Mouse (Mus musculus): ENCODE data around the gene Arl13a.
"Not testable (repeated sequence)": the region's sequence is repeated elsewhere in the genome, so short reads cannot be mapped to it uniquely, and the experiment has no call there.

Arl13a gene

GRCm38 (mm10) chrX:134187201-134187600 is at the start of gene Arl13a:
TSS of gene Arl13a (plus strand) at chrX:134187501.
- DNase-seq (ENCODE audit: low spot score in 2 of 2): not testable (repeated sequence)

DNA sequence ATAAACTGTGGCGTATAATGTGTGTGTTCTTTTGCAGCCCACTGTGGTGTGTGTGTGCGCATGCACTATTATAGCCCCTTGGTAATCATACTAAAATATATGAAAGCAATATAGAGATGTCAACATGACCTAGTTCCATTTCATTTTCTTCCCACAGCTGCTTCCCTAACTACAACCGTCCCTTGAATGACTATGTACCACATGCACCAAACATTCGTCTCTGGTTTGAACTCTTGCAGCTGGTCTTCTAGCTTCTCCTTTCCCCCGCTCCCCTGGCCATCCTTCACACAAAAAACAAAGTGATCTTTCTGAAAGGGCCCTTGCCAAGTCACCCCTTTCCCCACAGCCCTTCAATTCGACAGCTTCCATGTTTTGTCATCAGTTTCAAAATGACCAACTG is 47.3 kb upstream of the Arl13a start:
- DNase-seq (ENCODE audit: low spot score in 2 of 2): no peak

DNA sequence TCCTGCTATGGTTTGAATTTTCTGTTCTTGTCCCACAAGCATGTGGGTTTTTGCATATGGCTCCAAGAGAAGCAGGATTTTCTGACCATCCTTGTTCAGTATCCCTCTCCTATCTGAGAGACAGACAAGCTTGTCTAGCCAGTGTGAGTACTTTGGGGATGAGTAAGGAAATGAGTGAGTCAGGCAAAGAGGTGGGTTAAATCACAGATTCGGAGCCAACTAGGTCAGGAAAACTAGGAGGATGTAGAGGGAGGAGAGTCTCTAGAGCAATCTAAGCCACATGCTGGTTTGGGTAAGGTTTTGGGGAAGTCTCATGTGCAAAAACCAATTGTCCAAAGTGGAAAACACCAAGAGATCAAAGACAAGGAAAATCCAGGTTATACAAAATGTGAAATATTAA is 45.8 kb upstream of the Arl13a start:
- no peak for DNase-seq (ENCODE audit: low spot score in 2 of 2)

GRCm38 (mm10) chrX:134141986-134142385 is 45.3 kb upstream of the Arl13a start:
- no peak for DNase-seq (ENCODE audit: low spot score in 2 of 2)

GRCm38 (mm10) chrX:134158151-134158550 is 29.1 kb upstream of the Arl13a start:
- DNase-seq (ENCODE audit: low spot score in 2 of 2): no peak

DNA sequence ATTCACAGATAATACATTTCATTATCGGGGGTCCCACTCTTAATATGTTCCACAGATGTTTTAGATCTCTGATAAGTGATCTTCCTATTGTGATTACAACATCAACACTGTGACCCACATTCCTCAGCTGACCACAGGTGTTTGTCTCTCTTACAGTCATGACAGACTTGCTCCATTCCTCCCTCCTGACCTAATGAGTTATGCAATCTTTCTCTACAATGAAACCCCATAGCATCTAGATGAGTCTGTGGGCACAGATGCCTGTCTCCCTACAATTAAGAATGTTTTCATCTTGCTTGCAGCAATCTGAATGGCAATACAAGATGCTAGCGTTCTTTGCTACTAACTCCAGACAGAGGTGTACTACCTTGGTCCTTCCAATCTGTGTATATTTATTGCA is 26.9 kb upstream of the Arl13a start:
- no peak for DNase-seq (ENCODE audit: low spot score in 2 of 2)

DNA sequence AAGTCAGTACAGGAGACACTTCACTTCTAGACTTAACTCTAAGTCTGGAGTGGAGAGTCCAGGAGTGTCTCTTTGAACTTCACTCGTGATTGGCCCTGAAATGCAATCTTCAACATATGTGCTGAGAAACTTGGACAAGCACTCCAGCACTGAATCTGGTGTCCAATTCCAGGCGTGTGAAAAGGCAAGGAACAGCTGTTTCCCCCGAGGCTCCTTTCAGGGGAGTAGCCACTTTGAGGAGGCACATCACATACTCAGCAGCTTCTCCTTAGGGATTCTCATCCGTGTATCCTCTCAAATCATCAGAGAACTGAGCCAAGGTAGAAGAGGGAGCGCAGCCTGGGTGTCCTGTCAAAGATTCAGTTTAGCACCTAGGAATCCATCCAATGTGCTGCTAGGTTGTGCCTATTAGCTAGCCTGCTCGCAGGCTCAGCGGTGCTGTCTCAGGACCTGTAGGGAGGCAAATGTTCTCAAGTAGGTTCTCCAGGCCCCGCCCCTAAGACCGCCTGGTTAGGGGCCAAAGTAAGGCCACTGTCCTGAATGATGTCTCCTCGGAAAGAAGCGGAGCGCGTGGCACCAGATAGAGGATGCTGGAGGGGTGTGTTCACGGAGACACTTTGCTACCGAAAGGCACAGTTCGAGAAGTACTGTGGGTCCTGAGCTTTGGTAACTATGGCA is 25.1 kb upstream of the Arl13a start, which contains the start of gene Xkrx:
Xkrx (minus strand) TSS at position 34 of the 678 bp plus-strand sequence.
- peak in 1 of 2 experiments; percentile 2 for DNase-seq (ENCODE audit: low spot score in 2 of 2)

- no peak for DNase-seq (ENCODE audit: low spot score in 2 of 2)
Observed at GRCm38 (mm10) chrX:134162826-134163225, 24.5 kb upstream of the Arl13a start.

GRCm38 (mm10) chrX:134163484-134163883 is 23.8 kb upstream of the Arl13a start:
- peak in 1 of 2 experiments; percentile 29 for DNase-seq (ENCODE audit: low spot score in 2 of 2)

- no peak for DNase-seq (ENCODE audit: low spot score in 2 of 2)
Observed at GRCm38 (mm10) chrX:134170584-134170983, 16.7 kb upstream of the Arl13a start.

GRCm38 (mm10) chrX:134174699-134175098 is 12.6 kb upstream of the Arl13a start:
- DNase-seq (ENCODE audit: low spot score in 2 of 2): no peak

- DNase-seq (ENCODE audit: low spot score in 2 of 2): no peak
Observed at GRCm38 (mm10) chrX:134208491-134208890, 21.2 kb downstream of the Arl13a start.

- DNase-seq (ENCODE audit: low spot score in 2 of 2): no peak
Observed at GRCm38 (mm10) chrX:134211151-134211642, 23.9 kb downstream of the Arl13a start.

DNA sequence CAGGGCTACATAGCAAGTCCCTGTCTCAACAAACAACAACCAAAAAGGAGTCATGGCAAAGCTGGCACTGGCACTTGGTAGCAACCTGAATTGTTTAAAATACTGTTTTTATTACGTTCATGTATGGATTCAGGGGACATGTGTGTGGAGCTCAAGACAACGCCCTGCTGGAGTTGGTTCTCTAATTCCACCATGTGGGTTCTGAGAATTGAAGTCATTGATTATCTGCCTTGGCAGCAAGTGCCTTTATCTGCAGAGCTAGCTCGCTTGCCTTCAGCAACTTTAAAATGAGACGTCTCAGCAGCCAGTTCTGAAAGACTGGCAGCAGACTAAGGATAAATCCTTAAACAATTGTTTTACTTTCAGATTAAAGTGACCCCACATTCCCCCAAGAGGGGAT is 30.9 kb downstream of the Arl13a start:
- no peak for DNase-seq (ENCODE audit: low spot score in 2 of 2)

GRCm38 (mm10) chrX:134220618-134221017 is 33.3 kb downstream of the Arl13a start:
- no peak for DNase-seq (ENCODE audit: low spot score in 2 of 2)

DNA sequence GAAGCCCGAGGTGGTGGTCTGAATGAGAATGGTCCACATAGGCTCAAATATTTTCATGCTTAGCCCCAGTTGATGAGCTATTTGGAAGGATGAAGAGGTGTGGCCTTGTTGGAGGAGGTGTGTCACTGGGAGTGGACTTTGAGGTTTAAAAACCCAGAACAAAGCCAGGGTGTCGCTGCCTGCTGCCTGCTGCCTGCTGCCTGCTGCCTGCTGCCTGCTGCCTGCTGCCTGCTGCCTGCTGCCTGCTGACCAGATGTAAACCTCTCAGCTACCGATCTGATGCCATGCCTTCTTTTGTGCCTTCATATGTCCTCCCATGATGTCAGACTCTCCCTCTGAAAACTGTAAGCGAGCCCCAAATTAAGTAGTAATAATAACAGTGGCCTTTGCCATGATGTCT is 34.6 kb downstream of the Arl13a start, which contains the start of gene Nox1:
Nox1 (minus strand) TSS at position 101 of the 400 bp plus-strand sequence.
- no peak for DNase-seq (ENCODE audit: low spot score in 2 of 2)

- no peak for DNase-seq (ENCODE audit: low spot score in 2 of 2)
Observed at GRCm38 (mm10) chrX:134233048-134233447, 45.7 kb downstream of the Arl13a start.

DNA sequence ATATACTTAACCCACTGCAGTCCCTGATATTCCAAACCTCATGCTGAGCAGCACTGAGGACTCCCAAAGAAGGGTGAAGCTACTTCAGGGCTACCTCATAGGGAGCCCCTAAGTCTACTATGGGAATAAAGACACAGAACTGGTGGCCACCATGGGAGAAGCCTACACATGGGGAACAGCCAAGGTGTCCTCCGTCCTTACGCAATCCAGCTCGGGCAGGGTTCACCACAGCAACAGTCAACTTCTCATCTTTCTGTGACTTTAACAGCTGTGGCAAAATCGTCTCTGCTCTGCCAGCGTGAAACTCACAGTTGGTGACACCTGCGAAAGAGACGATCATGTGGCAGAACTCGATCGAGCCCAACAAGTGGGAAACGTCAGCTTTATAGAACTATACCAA is 51.0 kb downstream of the Arl13a start:
- no peak for DNase-seq (ENCODE audit: low spot score in 2 of 2)

GRCm38 (mm10) chrX:134245946-134246345 is 58.6 kb downstream of the Arl13a start:
- DNase-seq (ENCODE audit: low spot score in 2 of 2): no peak

- DNase-seq (ENCODE audit: low spot score in 2 of 2): no peak
Observed at GRCm38 (mm10) chrX:134248202-134248601, 60.9 kb downstream of the Arl13a start.
